Mouse (Mus musculus) monocyte, adult 2 months (primary cell): Measurements from ENCODE around the gene Rassf3.

Experiments
- DNase-seq, 2 experiments: peaks; one replicate each; pipeline ENCODE4 v3.0.0; 2022; ENCODE audit warnings: low spot score in 2 of 2, low read depth in 1 of 2

Gene Rassf3

DNA sequence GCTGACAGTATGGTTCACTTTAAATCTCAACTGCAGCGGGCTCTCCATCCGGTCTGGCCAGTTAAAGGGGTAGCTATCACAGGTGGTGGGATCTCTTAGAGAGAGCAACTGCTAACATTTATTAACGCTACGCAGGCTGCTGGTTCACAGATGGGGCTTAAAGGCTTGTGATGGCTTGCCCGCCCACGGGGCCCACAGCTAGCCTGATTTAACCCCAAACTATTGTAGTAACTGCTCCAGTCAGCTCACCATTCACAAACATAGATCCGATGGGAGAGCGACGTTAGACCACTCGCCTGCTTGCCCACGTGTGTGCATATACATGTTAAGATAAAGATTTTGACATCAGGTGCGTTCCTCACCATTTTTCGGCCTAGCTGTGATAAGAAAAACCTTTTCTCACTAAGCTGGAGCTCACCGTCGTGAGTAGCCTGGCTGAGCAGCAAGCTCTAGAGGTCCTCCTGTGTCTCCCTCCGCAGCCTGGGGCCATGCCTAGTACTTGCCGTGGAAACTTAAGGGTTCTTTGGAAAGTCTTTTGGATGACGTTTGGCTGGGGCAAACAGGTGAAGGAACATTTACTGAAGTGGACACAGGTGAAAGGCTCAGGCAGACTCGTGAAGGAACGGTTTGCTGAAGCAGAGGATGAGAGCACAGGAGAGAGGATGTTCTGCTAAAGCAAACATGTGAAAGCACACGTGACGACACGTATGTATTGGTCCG is 13.8 kb downstream of the Rassf3 start:
- no peak for DNase-seq

DNA sequence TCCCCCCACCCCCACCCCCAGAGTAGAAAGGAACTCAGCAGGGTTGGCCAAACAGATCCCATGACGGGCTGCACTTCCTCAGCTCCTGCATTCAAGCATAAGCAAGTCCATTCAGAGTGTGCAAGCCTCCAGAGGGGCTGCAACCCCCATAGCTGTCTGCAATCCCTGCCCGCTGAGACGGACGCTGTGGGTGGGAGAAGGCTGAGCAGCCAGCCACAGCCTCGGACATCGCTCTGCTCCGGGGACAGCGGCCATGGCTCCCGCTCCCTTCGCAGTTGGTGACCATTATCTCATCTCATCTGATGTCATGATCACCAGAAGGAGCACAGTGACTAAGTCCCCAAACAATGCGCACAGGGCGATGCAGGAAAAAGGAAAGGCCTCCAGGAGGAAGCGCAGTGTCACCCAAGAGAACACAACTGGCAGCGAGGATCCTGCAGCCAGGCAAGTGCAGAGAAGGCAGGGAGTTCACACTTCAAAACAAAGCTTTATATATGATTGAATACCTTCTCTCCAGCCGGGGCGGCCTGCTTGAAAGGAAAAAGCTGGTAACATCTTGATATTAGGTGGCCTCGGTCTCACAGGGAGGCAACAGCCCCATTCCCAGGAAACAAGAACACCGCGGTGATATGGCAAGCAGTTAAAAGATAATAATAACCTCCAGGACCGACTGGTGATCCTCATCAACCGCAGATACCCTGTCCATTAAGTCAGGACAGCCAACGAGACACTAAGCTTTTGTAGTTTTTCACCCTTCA is 14.6 kb downstream of the Rassf3 start:
- no peak for DNase-seq

DNA sequence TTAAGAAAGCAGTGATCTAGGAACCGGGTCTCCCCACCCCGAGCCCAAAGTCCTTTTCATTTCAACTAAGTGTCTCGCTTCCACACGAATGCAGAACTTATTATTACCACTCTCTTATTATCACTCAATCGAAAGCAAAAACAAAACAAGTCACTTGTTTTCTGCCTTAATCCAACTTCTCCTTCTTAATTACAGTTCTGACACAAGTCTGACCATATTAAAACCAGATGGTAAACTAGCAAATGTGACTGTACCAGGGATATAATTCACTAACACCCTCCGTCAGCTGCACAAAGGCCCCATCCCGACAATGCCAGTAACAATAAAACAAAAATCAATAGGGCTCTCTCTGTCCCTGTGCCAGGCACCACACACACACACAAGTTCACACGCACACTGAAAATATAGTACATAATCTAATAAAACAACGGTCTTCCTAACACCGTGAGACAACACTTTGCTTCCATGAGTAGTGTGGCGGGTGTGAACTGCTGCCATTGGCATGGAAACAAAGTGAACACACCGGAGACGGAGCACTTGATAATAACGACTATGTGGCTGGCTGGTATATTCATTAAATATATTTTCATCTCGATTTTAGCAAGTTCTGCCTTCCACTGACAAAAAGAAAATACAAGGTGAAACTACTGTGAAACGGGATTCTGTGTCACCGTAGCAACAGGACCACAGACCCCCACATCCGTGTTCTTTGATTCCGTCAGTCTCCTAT is 16.9 kb downstream of the Rassf3 start:
- no peak for DNase-seq

DNA sequence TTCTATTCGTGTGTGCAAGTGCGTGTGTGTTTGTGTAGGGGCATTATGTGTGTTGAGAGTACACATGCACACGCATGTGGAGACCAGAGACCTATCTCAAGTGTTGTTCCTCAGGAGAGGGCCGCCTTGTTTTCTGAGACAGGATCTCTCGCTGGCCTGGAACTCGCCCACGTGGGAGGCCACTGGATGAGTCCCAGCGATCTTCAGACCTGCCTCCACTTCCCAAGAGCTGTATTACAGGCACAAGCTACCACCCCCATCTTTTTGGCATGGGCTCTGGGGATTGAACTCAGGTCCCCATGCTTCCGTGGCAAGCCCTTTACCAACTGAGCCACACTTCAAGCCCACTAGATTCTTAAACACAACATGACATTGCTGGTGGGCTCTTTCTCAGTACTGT is 17.7 kb downstream of the Rassf3 start:
- DNase-seq, result no peak

DNA sequence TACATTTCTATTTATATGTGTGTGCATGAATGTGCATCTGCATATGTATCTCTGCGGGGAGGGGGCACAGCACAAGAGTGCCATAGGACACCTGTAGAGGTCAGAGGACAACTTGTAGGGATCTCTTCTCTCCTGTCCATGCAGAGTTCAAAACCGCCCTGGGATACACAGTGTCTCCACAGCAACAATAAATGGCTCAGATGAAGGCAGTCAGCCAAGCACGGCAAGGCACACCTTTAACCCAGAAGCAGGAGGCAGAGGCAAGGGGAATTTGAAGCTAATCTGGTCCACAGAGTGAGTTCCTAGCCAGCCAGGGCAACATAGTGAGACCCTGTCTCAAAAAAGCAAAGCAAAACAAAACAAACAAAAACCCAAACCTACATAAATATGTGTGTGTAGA is 18.8 kb downstream of the Rassf3 start:
- no peak for DNase-seq

DNA sequence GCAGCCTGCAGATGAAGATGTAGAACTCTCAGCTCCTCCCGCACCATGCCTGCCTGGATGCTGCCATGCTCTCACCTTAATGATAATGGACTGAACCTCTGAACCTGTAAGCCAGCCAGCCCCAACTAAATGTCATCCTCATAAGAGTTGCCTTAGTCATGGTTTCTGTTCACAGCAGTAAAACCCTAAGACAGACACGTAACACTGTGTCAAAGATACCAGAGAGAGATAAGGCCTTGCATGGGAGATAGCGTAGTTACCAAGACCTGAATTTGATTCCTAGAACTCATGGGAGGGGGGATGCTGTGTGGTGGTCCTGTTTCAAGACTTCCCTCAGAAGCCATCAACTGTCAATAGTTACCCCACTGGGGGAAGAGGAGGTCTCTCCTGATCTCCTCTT is 20.6 kb downstream of the Rassf3 start:
- DNase-seq, result no peak

DNA sequence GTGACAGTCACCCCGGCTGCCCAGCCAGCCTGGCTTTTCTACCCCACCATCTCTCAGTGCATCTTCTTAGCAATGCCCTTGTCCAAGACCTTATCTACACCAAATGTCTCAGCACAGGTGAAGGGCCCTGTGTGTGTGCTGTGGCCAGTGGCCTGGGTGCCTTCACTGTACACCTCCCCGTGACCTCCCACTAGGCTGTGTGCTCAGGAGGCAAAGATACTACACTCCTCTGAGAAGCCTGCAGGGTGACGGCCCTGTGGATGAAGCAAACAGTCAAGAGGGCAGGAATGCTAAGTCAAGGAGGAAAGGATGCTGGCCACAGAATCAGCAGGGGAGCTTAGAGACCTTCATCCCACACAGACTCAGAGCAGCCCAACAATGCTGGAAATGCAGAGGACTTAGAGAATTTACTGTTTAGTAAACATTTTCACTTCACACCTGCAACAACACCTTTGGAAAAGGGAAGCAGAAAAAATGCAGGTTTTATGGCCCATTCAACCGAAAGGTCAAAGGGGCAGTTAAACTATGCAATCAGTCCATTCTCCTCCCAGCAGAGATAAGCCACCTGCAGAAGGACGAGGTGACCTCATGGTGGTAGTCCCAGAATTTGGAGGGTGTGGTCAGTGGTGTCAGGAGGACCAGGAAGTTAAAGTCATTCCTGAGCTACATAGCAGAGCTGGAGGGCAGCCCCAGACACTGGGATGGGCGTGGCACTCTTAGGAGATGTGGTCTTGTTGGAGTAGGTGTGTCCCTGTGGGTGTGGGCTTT is 21.3 kb downstream of the Rassf3 start:
- DNase-seq, result no peak

DNA sequence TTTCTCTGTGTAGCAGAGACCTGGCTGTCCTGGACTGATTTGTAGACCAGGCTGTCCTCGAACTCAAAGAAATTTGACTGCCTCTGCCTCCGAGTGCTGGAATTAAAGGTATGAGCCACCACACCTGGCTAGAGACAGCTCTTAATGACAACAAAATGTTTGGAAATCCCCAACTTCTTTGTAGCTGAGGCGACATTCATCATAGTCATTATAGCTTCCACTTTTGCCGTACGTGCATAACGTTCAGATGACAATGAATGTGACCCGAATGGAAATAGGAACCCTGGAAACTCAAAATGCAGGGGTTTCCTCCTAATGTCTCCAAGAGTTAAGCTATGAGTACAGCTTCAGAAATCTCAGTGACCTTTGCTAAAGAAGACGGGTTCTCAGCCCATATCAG is 22.1 kb downstream of the Rassf3 start:
- no peak for DNase-seq

DNA sequence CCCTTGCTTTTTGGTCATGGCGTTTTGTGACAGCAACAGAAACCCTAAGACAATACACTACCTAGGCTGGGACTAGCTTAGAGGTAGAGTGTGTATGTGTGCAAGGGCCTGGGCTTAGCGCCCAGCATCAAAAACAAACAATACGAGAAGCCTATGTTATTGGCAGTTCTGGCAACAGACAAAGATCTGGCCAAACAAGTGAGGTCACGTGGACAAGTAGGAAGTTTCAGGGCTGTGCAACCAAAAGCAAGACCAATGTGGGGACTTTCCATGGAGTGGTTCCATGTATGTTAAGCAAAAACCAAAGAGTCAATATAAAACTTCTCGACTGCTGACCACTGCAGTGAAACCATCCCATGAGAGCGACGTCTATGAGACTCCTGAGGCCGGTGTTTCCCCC is 30.3 kb downstream of the Rassf3 start:
- DNase-seq, result no peak

DNA sequence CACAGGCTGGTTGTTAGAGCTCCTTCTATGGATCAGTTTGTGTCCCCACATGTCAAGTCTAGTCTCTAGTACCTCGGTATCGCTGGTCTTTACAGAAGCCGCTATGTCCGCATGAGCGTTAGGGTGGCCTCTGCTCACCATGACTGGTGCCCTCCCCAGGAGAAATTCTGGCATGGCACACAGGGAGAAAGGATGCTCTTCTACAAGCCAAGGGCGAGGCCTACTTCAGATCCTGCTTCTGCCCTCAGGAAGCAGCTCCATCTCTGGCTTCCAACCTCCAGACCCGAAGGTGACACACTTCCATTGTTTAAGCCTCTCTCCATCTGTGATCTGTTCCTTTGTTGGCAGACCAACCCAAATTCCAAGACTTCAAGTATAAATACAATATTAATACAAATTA is 31.9 kb downstream of the Rassf3 start:
- DNase-seq, result no peak

DNA sequence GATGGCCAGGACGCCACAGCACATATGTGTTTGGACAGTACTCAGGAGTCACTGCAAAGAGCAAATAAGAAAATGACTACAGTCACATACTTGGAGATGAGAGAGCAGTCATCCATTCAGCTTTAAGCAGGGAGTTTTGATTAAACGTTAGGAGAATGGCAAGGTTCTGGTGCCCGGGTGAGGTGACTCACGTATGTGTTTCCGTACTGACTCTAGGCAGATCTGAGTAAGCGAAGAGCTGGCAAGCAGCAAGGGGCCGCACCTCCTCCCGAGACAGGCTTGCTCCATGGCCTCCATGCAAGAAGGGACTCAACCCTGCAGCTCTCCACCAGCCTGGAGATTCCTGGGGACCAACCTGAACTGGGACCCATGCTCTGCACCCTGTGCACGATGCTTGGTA is 32.4 kb downstream of the Rassf3 start:
- DNase-seq, result no peak

DNA sequence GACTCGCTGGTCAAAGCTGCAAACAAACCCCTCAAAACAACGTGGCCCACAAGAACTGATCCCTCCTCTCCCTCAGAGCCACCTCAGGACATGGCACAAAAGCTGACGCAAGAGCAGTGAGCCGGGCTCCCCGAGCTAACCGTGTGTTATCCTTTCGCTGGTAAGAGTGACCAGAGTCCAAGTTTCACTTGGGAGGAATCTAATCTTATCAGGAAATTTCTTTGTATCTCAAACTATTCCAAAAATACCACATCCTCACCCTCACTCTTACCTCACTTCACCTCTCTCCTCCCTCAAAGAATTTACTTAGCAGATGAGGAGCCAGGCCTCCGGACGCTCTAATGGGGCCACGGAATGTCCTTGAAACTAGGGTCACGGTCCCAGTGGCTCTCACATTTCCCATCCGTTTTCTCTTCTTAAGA is 36.8 kb downstream of the Rassf3 start:
- no peak for DNase-seq

DNA sequence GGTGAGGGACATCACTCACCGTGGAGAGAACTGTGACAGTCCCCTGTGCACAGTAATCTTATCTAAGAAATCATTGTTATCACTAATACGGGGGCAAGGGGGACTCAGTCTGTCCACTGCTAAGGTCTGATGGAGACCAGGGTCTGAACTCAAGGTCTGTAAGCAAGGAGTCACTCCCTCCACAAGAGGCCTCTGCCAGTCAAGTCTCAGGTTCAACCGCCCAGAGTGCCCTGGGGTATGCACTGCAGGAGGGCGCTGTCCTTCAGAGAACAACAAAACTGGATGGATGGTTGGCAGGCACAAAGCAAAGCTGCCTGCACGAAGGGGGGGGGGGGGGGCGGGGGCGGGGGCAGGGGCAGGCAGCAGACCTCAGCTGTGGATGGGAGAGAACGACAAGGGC is 38.0 kb downstream of the Rassf3 start:
- no peak for DNase-seq

DNA sequence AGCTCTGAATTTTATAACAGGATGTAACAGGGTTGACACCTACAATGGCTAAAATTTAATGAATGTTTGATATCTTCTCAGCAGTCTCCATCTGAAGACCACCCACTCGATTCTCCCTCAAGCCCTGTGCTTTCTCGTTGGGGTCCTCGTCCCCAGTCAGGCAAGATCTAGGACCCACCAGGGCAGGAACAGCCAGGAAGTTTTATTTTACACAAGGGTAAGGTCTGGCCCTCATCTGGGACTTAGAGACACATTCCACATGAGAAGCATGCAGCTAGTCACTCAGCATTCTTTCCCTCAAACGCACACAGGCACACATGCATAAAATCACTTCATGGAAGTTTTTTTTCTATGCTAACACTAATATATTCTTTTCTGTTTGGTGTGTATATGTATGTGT is 39.5 kb downstream of the Rassf3 start:
- DNase-seq, result no peak

DNA sequence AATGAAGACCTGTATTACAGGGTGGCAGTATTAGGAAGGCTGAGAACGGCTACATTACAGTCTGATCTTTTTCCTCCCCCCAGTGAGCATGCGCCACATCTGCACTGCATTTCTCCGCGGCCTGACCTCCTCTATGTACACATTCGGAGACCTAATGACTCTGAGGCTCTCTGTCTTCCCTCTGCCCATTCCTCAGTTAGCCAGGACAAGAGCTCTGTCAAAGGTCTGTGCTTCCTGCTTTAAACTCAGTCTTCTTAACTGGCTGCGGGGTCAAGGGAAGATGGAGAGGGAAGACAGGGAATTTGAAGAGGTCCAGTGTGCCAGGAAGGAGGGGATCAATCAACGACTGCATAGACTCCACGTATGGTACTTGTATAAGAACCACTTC is 39.9 kb downstream of the Rassf3 start:
- no peak for DNase-seq

DNA sequence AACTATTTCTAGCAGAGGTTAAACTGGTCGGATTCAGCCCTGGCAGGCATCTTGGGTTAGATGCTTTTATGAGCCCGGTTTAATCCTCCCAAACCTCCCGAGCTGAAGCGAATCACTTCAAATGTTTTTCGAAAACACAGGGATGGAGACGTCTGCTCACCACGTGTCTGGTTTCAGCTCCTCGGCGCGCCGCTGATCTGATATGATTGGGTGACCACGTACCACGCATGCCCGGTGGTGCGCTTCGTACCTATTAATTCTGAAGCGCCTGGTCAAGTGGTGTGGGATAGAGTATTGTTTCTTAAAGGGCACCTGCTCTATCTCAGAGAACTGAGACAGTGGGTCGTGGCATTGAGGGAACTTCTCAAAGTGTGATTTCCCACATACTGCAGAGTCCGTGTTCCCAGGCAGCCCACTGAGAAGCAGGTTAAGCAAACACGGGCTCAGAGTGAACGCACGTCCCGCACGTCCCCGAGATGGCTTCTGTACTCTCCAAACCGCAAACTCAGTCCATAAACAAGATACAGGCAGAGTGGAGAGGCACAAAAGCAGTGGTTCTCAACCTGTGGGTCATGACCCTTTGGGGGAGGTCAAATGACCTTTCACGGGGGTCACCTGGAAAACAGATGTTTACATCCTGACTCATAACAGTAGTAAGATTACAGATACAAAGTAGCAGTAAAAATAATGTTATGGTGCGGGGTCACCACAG is 40.4 kb downstream of the Rassf3 start:
- DNase-seq, result no peak

DNA sequence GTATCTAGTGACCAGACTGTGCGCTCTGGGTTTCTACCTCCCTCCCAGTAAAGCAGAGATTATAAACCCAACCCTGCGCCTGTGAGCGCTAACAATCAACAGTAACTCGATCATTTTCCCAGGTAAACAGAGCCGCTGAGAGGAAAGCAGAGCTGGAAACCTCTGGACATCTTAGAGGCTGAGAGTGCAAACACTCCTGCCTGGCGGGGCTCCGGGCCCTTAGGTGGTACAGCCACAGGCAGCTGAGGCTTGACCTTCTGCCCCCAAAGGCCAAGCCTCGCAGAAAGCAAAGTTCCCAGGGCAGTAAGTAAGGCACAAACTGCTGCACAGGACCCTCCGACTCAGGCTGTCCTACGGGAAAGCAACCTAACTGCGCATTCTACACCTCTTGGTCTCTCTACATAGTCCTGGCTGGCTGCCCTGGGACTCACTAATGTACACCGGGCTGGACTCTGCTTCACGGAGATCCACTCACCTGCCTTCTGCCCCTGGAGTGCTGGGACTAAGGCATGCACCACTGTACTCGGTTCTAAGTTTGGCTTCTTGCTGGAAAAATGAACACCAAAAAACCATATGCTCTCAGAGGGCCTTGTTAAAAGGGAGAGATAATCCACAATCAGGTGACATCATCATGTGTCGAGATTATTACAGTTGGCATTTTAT is 41.6 kb downstream of the Rassf3 start:
- no peak for DNase-seq

DNA sequence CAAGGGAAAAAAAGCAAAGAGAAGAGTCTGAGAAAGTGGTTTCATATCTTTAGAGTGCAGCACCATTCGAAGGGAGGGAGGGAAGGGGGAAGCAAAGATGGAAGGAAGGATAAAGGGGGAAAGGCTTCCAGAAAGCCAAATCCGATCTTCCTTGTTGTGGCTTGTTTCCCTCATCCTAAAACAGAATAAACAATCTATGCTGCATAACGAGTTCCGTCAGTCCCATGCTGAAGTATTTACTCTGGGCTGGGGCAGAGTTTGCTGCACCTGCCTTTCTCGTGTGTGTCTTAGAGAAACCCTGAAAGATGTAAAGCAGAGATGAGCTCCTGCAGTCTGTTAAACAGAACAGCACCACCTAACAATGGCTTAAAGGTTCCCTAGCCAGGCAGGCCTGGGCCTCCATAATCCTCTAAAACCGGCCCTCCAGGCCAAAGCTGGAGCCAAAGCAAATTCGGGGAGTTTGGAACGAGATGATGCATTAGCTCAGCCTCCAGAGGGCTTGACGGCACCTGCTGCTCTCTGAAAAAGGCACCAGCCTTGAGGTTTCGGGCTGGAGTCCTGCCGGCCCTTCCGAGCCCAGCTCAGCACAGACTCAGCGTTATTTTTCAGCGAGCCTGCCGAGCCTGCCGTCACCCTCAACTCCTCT is 43.4 kb downstream of the Rassf3 start:
- no peak for DNase-seq

DNA sequence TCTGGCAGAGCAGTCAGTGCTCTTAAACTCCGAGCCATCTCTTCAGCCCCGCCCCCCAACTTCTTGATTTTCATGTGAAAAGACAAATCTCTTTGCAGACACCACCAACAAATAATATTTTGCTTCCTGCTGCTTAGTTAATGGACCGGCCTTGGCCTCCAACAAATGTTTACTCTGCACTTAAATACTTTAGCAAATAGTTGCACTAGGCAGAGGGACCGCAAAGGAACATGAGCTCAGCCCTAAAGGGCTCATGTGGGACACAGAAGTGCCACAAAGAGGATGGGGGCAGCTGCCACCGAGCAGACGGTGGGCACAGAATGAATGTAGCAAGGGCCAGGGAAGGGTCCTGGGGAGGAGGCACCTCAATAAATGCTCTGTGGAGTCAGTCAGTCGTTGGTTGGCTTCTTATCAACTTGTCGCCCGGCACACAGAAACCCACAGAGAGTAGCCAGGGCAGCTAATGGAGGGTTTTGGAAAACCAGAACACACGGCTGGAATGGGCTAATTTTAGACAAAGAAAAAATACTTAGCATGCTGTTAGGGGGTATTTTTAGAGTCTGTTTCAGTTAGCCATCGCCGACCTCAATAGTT is 44.0 kb downstream of the Rassf3 start:
- DNase-seq, result no peak
